Mouse (Mus musculus): Measurements from ENCODE around the gene Mcm6.

DNA sequence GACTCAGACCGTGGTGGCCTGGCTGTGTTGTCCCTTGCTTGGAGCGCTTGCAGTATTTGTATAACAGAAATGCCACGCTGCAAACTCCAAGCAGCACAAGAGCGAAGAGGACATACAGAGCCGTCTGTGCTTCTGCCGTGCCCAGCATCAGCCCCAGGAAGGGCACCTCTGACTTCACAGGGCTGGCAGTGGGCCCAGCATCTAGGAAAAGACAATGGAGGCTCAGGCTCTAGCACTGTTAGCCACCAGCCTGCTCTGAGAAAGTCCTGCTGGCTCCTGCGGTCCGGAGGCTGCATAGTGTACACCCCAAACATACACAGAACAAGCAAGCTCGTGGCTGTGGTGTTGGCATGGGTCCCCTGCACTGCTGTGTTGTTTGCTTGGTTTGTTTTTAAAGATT is 74.3 kb downstream of the Mcm6 start:
- no peak for TF ChIP-seq POLR2A (IDR thresholded peaks at IDR 0.05; ENCODE audit: extremely low read depth, insufficient read depth, low read length)
- TF ChIP-seq CTCF (IDR thresholded peaks at IDR 0.05; ENCODE audit: extremely low read depth, insufficient read depth, low read length): no peak

Measured in cortical plate, adult 2 months (tissue).